Mouse (Mus musculus): ENCODE measurements around the gene Casz1.

DNA sequence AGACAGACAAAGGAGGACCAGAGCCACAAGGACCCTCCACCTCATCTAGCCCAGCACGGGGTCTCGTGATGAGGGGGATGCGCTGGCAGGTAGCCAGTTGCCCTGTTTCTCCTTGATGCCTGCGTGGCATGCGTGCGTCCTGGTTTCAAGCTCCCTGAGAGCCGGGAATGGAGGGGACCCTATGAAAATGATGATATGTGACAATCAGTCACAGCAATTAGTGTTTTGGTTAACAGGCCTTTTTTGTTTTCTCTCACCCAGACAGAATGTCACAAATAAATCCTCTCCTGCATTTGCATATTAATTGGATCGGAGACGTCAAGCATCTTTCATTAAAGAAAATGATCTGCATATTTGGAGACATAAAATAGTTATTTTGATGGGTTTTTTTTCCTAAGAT, 71.9 kb downstream of the Casz1 start:
- TF ChIP-seq GATA1 (IDR thresholded peaks at IDR 0.05; ENCODE audit: low read length) (no peak), TAL1 (IDR thresholded peaks at IDR 0.05; ENCODE audit: low read length) (no peak)
